Mouse (Mus musculus) heart, postnatal 14 days (tissue): ENCODE measurements at regions not wholly inside any gene's neighbourhood (a gene's known extent, or its start where the extent isn't known, plus 50 kb on each side); places are given as distances from the start of the nearest gene placed in this dataset.

ENCODE experiments used
- DNase-seq, 2 experiments: peaks; one replicate each; pipeline ENCODE4 v3.0.0; 2021 to 2022
- intact Hi-C: fragments of 180-260 bp; cut with DNase I; formaldehyde crosslinking; loops from one replicate; pipeline ENCODE4 v1.15.1; 2025

- intact Hi-C loops = no loop called here
- peak in 1 of 2 experiments; percentile 11 for DNase-seq
These were observed 336.6 kb downstream of the Gm826 start for GRCm38 (mm10) chr2:159997395-159997794.

- intact Hi-C loops = no loop called here
- no peak for DNase-seq
These were observed 339.5 kb downstream of the Gm826 start for GRCm38 (mm10) chr2:159994490-159994889.

GRCm38 (mm10) chr2:159986719-159987118 is 347.2 kb downstream of the Gm826 start:
- DNase-seq = no peak
- intact Hi-C loops = loop anchor here (10.0 kb wide), 1 partner anchor 252 kb away; no protein-coding TSS in a partner anchor

DNA sequence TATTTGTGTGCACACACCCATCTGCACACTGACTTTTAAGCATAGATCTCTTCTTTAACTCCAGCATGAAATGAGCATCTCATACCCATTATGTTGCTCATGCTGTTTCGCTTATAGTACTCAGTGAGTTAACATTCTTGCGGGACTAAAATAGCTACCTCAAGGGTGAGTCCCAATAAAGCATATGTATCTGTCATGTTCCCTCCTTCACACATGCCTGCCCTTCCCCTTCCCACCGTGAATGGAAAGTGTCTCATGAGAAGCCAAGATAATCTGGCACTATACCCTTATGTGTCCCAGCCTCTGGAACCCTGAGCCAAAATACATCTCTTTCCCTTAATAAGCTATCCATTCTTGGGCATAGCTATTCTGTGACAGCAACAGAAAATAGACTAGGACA is 352.3 kb downstream of the Gm826 start:
- intact Hi-C loops = loop anchor here (10.0 kb wide), 1 partner anchor 247 kb away; no protein-coding TSS in a partner anchor
- DNase-seq = no peak

- intact Hi-C loops = no loop called here
- DNase-seq = no peak
These were observed 383.6 kb downstream of the Gm826 start for GRCm38 (mm10) chr2:159950369-159950768.

DNA sequence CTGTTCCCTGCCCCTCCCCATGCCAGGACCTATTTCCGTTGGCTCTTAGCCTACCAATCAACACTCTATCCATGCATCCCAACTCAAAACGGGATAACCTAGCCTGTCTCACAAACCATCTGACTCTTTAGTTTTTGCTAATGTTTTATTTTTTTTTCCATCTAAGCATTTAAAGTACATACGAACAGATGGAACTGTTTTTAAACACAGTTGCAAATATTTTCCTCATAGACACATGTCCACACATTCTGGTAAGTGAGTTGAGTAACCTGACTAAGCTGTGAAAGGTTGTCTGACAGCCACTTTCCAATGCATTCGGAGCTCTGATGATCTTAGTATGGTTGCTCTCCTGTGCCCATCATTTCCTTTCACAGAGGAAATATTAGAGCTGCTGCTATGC is 384.9 kb downstream of the Gm826 start:
- intact Hi-C loops = no loop called here

GRCm38 (mm10) chr2:159930744-159931143 is 403.2 kb downstream of the Gm826 start:
- intact Hi-C loops = no loop called here
- DNase-seq = no peak

More for the DNA sequence above, 384.9 kb downstream of the Gm826 start:
- no peak for DNase-seq

DNA sequence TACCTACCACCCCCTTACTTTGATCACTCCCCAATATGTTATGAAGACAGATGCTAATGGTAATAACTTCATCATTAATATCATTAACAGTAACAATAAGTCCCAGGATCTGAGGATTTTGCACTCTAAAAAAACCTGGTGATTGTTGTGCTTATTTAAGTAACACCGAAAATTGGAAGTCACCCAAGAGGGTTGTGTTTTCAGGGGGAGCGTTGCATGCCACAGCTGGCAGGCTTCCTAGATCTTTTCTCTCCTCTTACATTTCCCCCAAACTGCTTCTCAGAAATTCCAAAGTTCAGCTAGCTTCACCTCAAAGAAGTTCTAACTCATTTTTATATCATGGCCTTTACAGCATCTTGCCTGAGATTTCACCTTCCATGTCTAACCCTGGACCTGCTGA is 444.3 kb downstream of the Gm826 start:
- intact Hi-C loops = no loop called here
- DNase-seq = no peak

DNA sequence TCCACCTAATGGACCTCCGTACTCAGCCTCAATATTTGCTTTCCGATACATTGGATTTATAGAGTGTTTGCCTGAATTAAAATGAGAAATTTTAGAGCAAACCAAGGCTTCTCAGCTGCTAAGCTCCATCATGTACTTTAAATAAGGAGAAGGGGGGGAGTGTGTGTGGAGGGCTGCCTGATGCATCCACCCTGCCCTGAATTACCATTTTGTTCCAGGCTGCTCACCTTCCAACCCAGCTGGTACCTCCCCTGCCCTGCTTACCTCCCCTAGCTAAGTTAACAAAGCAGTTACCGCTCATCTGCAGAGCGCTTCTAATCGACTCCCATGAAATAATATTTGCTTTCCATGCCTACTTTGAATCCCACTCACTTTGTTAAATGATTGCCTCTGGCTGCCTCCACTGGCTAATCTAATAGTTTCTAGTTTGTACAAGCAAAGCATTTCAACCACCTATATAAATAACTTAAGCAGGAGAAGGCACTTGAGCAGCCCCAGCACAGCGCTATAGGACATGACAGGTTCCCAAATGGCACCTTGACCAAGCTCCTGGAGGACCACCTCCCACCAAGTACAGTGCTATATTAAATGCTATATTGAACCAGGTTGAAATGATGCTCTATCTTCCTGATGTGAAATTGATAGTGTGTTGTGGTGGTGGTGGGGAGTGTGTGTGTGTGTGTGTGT is 449.0 kb downstream of the Gm826 start:
- intact Hi-C loops = no loop called here
- no peak for DNase-seq

- no peak for DNase-seq
- intact Hi-C loops = no loop called here
These were observed 467.0 kb downstream of the Gm826 start for GRCm38 (mm10) chr2:159866981-159867380.

DNA sequence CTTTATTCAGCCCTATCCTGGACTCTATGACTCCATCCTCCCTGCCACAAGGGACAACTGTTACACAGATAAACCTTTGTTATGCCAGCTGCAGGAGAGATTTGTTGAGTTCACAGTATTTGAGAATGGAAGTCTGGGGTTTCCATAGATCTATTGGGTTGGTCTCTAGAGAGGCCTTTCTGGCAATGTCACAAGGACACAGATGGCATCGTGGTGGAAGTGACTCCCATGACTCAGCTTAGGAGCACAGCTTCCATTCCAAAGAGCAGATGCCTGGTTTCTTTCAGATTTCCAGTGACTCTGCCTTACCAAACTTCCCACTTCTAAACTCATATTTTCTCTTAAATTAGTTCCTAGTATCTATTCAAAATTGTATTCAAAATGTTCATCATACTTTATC is 467.6 kb downstream of the Gm826 start:
- no peak for DNase-seq
- intact Hi-C loops = no loop called here

GRCm38 (mm10) chr2:159863185-159863584 is 470.8 kb downstream of the Gm826 start:
- intact Hi-C loops = no loop called here
- no peak for DNase-seq

GRCm38 (mm10) chr2:159853891-159854665 is 479.9 kb downstream of the Gm826 start:
- peak; percentile 22 to 31 for DNase-seq

GRCm38 (mm10) chr2:159852959-159853358 is 481.0 kb downstream of the Gm826 start:
- DNase-seq = peak in 1 of 2 experiments; percentile 2
- intact Hi-C loops = no loop called here

More at GRCm38 (mm10) chr2:159853891-159854665, 479.9 kb downstream of the Gm826 start:
- intact Hi-C loops = no loop called here

DNA sequence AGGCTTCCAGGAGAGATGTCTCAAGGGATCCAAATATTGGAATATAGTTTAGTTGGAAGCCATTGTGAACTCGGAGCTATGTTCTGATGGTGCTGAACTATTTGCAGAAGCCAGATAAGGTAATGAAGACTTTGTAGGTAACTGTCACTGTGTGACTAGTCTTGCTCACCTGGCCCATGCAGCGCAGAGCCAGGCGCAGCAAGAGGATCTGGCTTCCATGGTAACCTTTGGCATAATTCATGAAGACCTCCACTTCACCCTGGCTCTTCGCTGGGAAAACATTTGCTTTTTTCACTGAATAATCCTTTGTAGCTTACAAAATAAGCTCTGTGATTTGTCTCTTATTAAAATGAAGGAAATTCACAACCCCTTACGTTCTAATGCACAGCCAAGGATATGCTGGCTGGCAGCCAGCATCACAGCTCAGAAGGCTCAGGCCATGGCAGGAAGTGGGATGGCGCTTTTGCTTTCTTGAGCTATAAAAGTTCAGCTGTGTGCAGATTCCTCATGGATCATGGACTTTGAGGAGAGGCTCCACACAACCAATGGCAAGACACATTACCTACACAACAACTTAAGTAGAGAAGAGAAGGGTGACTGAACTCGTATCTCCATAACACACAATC is 501.4 kb downstream of the Gm826 start:
- DNase-seq = peak; percentile 13 to 14
- intact Hi-C loops = no loop called here

- intact Hi-C loops = no loop called here
- peak; percentile 9 to 36 for DNase-seq
These were observed 507.5 kb downstream of the Gm826 start for GRCm38 (mm10) chr2:159826417-159826816.

- no peak for DNase-seq
- intact Hi-C loops = no loop called here
These were observed 515.4 kb downstream of the Gm826 start for GRCm38 (mm10) chr2:159818556-159818955.

- intact Hi-C loops = no loop called here
- no peak for DNase-seq
These were observed 517.6 kb downstream of the Gm826 start for GRCm38 (mm10) chr2:159816344-159816743.
